Mouse (Mus musculus) liver, adult 10 weeks (tissue): ENCODE data around the gene Lyve1. TPM values are rescaled to one million over a fixed set of nuclear protein-coding genes. Genes with fewer than 3 reads are reported as not detected.

Experiments
- polyA plus RNA-seq: library from polyadenylated mRNA; stranded (reverse); fragments of 350-450 nt; fragmentation: Illumina TruSeq; extraction: RNeasy Lipid Tissue Mini Kit (QIAGEN cat#74804); gene quantifications from one replicate; pipeline ENCODE4 v1.2.3, GENCODE M21; 2014; ENCODE audit warnings: low read depth, low replicate concordance

Lyve1 gene
- 5.6 TPM for polyA plus RNA-seq

GRCm38 (mm10) chr7:110862751-110863289 lies at the start of gene Lyve1:
Gene Lyve1 (minus strand): TSS chr7:110863239.

GRCm38 (mm10) chr7:110843916-110844874 lies 18.8 kb downstream of the Lyve1 start, which contains the start of gene Rnf141:
Gene Rnf141 (minus strand): TSS chr7:110844457.

Other genes with a start within 250 kb of the Lyve1 start
- 17.5 TPM for gene Sbf2, start 248.3 kb downstream of the Lyve1 start, polyA plus RNA-seq
- 0.56 TPM for gene Adm, start 235.6 kb downstream of the Lyve1 start, polyA plus RNA-seq
- 0.48 TPM for gene Ampd3, start 95.0 kb downstream of the Lyve1 start, polyA plus RNA-seq
- 75.4 TPM for gene Rnf141, start 18.8 kb downstream of the Lyve1 start, polyA plus RNA-seq
- 0.61 TPM for gene Mrvi1, start 119.2 kb upstream of the Lyve1 start, polyA plus RNA-seq
- gene Ctr9, start 165.7 kb upstream of the Lyve1 start, polyA plus RNA-seq, result 8.1 TPM
- 869 TPM for gene Eif4g2, start 219.8 kb upstream of the Lyve1 start, polyA plus RNA-seq